Mouse (Mus musculus): ENCODE measurements around the gene Proz. TPM values are rescaled to one million over a fixed set of nuclear protein-coding genes. Genes with fewer than 3 reads are reported as not detected.
A peak's percentile ranks its signal among the peaks of the same experiment; 100 is the strongest.

The Proz gene
- polyA plus RNA-seq (2014; fragmentation: Nextera tagmentation; extraction: Ambion mirVana) = 0.22 and 0.40 TPM in 2 replicates

DNA sequence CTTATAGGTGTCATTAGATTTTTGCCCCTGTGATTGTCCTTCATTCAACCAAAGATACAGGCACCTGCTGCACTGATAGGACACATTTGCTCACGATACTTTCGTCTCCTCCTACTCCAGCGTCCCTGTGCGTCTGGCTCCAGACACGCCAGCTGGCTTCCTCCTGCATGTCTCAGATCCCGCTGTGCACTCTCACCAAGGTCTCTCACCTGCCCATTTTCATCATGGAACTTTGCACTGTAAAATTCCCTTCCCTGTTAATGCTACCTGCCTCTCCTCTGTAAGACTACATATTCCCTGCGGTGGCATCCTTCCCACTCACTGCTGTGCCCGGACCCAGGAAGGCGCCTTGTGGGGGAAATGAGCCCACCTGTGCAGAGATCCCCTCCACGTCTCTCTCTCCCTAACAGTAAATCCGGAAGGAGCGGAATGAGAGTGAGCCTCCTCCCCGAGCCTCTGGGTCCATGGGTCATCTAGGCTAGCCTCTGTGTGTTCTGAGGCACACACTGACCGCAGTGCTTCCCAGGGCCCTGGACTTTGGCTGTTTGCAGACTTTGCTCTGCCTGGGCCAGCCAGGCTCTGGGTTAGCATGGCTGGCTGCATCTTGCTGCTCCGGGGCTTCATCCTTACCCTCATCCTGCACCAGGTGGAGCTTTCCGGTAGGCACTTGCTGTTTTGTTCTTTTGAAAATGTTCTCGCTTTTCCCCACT lies at the start of gene Proz:
Gene Proz, plus strand, starts transcription at position 474 of the 710 bp plus-strand sequence.
- H3K4me1 ChIP-seq (replicated peaks; ENCODE audit: control insufficient read depth, insufficient read depth, low read length) = no peaks in the 10 kb centered on the region

DNA sequence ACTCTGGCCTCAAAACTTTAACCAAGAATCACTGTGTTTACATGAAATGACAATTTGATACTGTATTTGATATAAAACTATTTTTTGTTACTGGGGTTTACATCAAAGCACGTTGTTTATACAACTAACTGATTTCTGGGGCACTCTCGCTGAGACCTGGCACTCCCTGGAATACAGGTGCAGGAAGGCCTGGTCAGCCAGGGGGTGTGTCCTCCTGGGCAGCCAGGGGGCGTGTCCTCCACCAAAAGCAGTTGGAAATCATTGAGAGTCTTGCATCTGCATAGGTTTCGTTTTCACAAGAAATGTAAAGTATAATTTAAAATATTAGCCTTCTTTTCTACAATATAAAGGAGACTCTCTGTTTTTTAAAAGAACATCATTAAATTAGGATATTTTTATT lies 41.2 kb upstream of the Proz start:
- DNase-seq (ENCODE audit: low spot score) (no peak), ATAC-seq (ENCODE audit: low FRiP score) (no peak)
- Histone ChIP-seq H3K27me3 (ENCODE audit: control insufficient read depth, insufficient read depth, low read length) (no peaks in the 10 kb centered on the region), H3K4me3 (ENCODE audit: low read depth, low read length) (no peak overlapping the region), H3K9me3 (ENCODE audit: control insufficient read depth, low read length) (no peaks in the 10 kb centered on the region), H3K4me1 (replicated peaks; ENCODE audit: control insufficient read depth, insufficient read depth, low read length) (no peaks in the 10 kb centered on the region), H3K36me3 (ENCODE audit: control insufficient read depth, insufficient read depth, low read length) (no peaks in the 10 kb centered on the region), H3K27ac (ENCODE audit: low read depth, low read length) (no peak overlapping the region), H3K4me2 (replicated peaks; ENCODE audit: low read depth, low read length) (no peak overlapping the region), H3K9ac (ENCODE audit: low read depth, low read length) (no peak overlapping the region)
- 65% methylated on average over 4 of the region's 4 CpGs for WGBS

More for the DNA sequence above, at the start of gene Proz:
- H3K4me2 ChIP-seq (replicated peaks; ENCODE audit: low read depth, low read length) = no peak within 1 kb of the TSS
- ATAC-seq (ENCODE audit: low FRiP score) (no peak), DNase-seq (ENCODE audit: low spot score) (no peak)
- WGBS = 82% methylated on average over 17 of the region's 17 CpGs
- H3K27ac ChIP-seq (ENCODE audit: low read depth, low read length) = no peak within 1 kb of the TSS
- no peaks in the 10 kb centered on the region for H3K9me3 ChIP-seq (ENCODE audit: control insufficient read depth, low read length)
- H3K4me3 ChIP-seq (ENCODE audit: low read depth, low read length) = no peak within 1 kb of the TSS
- H3K36me3 ChIP-seq (ENCODE audit: control insufficient read depth, insufficient read depth, low read length) = no peaks in the 10 kb centered on the region
- no peak within 1 kb of the TSS for H3K9ac ChIP-seq (ENCODE audit: low read depth, low read length)
- H3K27me3 ChIP-seq (ENCODE audit: control insufficient read depth, insufficient read depth, low read length) = no peaks in the 10 kb centered on the region

DNA sequence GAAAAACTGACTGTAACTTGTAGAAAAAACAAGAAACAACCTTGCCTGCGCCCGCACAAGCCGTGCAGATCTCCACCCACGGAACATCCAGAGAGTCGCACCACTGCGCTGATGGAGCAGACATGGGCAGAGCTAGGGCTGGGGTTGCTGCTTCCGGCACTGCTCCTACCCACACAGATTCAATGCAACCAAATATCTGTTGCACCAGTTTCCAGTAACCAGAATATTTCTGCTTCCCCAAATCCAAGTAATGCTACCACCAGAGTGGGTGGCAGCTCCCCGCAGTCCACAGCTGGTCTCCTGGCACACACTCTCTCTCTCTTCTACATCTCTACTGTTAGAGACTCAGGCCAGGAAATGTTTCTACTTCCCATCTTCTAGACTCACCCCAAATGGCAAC lies 38.9 kb upstream of the Proz start:
- Histone ChIP-seq H3K4me2 (replicated peaks; ENCODE audit: low read depth, low read length) (no peak overlapping the region), H3K27ac (ENCODE audit: low read depth, low read length) (no peak overlapping the region), H3K36me3 (ENCODE audit: control insufficient read depth, insufficient read depth, low read length) (no peaks in the 10 kb centered on the region), H3K4me1 (replicated peaks; ENCODE audit: control insufficient read depth, insufficient read depth, low read length) (no peaks in the 10 kb centered on the region), H3K9me3 (ENCODE audit: control insufficient read depth, low read length) (no peaks in the 10 kb centered on the region), H3K9ac (ENCODE audit: low read depth, low read length) (no peak overlapping the region), H3K27me3 (ENCODE audit: control insufficient read depth, insufficient read depth, low read length) (no peaks in the 10 kb centered on the region), H3K4me3 (ENCODE audit: low read depth, low read length) (no peak overlapping the region)
- DNase-seq (ENCODE audit: low spot score) = no peak
- WGBS = 88% methylated on average over 8 of the region's 8 CpGs
- no peak for ATAC-seq (ENCODE audit: low FRiP score)

DNA sequence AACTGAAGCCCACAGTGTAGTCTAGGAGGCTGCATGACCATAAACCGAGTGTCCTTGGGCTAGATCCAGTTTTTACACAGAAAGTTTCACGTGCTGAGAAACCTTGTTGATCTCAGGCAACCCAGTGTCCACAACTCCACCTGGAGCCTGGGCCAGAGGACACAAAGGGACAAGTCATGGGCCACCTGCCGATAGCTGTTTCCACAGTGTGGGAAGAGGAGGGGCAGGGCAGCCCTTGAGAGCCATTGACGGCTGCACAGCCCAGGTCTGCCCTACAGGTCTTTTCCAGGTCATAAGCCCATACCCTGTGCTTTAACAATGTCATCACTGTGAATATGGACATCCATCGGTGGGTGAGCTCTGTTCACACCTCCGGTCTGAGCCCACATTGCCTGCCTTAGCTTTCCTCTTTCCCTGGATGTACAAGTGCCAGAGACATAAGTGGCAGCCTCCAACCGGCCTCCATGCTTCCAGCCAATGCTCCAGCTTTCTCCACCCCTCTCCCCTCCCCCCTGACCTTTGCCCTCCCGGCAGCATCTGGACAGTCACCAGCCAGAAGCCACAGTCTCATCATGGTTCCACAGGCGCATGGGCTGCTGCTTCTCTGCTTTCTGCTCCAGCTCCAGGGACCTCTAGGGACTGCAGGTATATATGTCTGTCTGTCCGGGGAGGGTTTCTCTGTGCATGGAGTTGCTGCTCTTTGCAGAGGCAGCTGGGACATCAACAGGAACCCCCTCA lies 35.1 kb upstream of the Proz start, which contains the start of gene F7:
Gene F7, plus strand, starts transcription at position 548 of the 738 bp plus-strand sequence.
- Histone ChIP-seq H3K36me3 (ENCODE audit: control insufficient read depth, insufficient read depth, low read length) (no peaks in the 10 kb centered on the region), H3K9me3 (ENCODE audit: control insufficient read depth, low read length) (no peaks in the 10 kb centered on the region), H3K27me3 (ENCODE audit: control insufficient read depth, insufficient read depth, low read length) (no peaks in the 10 kb centered on the region), H3K27ac (ENCODE audit: low read depth, low read length) (no peak within 1 kb of the TSS), H3K9ac (ENCODE audit: low read depth, low read length) (no peak within 1 kb of the TSS), H3K4me1 (replicated peaks; ENCODE audit: control insufficient read depth, insufficient read depth, low read length) (no peaks in the 10 kb centered on the region), H3K4me3 (ENCODE audit: low read depth, low read length) (no peak within 1 kb of the TSS), H3K4me2 (replicated peaks; ENCODE audit: low read depth, low read length) (no peak within 1 kb of the TSS)
- DNase-seq (ENCODE audit: low spot score) (peak; percentile 30), ATAC-seq (ENCODE audit: low FRiP score) (no peak)
- 64% methylated on average over 10 of the region's 10 CpGs for WGBS

DNA sequence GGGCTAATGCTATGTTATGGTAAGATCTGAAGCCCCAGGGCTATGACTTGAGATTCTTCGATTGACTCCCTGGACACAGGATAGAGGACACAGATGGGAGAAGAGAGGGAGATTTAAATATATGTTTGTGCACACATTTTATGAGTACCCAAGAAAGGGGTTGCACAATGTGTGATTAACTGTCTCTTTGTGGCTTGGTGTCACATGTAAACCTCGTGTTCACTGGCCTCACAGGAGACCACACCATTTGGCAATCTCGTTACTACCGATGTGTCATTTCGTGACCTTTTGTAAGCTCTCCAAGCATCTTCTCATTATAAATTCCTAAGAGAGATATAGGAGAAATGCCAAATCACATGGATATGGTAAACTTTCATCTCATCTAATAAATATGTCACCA lies 33.1 kb upstream of the Proz start:
- H3K9me3 ChIP-seq (ENCODE audit: control insufficient read depth, low read length) = no peaks in the 10 kb centered on the region
- no peak overlapping the region for H3K4me3 ChIP-seq (ENCODE audit: low read depth, low read length)
- no peaks in the 10 kb centered on the region for H3K36me3 ChIP-seq (ENCODE audit: control insufficient read depth, insufficient read depth, low read length)
- H3K9ac ChIP-seq (ENCODE audit: low read depth, low read length) = no peak overlapping the region
- DNase-seq (ENCODE audit: low spot score) (no peak), ATAC-seq (ENCODE audit: low FRiP score) (no peak)
- H3K27me3 ChIP-seq (ENCODE audit: control insufficient read depth, insufficient read depth, low read length) = no peaks in the 10 kb centered on the region
- WGBS = 92% methylated on average over 5 of the region's 5 CpGs
- H3K4me2 ChIP-seq (replicated peaks; ENCODE audit: low read depth, low read length) = no peak overlapping the region
- H3K4me1 ChIP-seq (replicated peaks; ENCODE audit: control insufficient read depth, insufficient read depth, low read length) = no peaks in the 10 kb centered on the region
- no peak overlapping the region for H3K27ac ChIP-seq (ENCODE audit: low read depth, low read length)

DNA sequence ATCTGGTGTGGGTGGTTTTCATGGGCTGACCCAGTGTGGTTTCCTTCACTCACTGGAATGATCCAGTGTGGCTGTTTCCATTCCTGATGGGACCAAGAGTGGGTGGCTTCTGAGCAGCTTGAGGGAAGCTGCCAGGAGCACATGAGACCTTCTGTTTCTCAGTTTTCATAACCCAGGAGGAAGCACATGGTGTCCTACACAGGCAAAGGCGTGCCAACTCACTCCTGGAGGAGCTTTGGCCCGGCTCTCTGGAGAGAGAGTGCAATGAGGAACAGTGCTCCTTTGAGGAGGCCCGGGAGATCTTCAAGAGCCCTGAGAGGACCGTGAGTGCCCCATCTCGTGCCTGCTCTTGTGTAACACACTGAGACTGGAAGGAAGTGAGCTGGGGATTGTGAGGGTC lies 32.2 kb upstream of the Proz start:
- H3K4me3 ChIP-seq (ENCODE audit: low read depth, low read length) = no peak overlapping the region
- H3K27ac ChIP-seq (ENCODE audit: low read depth, low read length) = no peak overlapping the region
- no peak overlapping the region for H3K4me2 ChIP-seq (replicated peaks; ENCODE audit: low read depth, low read length)
- 79% methylated on average over 5 of the region's 5 CpGs for WGBS
- no peaks in the 10 kb centered on the region for H3K36me3 ChIP-seq (ENCODE audit: control insufficient read depth, insufficient read depth, low read length)
- H3K9me3 ChIP-seq (ENCODE audit: control insufficient read depth, low read length) = no peaks in the 10 kb centered on the region
- H3K4me1 ChIP-seq (replicated peaks; ENCODE audit: control insufficient read depth, insufficient read depth, low read length) = no peaks in the 10 kb centered on the region
- ATAC-seq (ENCODE audit: low FRiP score) (no peak), DNase-seq (ENCODE audit: low spot score) (no peak)
- H3K27me3 ChIP-seq (ENCODE audit: control insufficient read depth, insufficient read depth, low read length) = no peaks in the 10 kb centered on the region
- H3K9ac ChIP-seq (ENCODE audit: low read depth, low read length) = no peak overlapping the region

DNA sequence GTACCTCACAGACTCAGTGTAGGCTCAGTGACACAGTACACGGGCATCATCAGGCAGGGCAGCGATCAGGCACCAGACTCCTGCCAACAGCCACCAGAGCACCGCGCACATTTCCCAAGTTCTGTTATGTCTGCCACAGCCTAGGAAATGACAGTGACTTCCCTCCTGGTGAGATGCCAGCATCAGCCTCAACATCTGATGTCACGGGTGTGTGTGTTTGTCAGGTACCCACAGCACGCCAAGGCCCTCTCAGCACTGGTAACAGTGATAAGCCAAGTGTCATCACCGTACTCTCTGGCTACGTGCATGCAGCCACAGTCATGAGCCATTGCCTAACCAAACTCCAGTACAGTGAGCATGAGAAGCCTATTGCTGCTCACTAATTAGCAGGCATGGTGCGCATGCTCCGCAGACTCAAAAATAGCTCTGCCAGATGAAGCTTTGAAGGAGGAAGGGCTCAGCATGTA lies 24.3 kb upstream of the Proz start:
- Histone ChIP-seq H3K4me2 (replicated peaks; ENCODE audit: low read depth, low read length) (no peak overlapping the region), H3K4me1 (replicated peaks; ENCODE audit: control insufficient read depth, insufficient read depth, low read length) (no peaks in the 10 kb centered on the region), H3K4me3 (ENCODE audit: low read depth, low read length) (no peak overlapping the region), H3K27ac (ENCODE audit: low read depth, low read length) (no peak overlapping the region), H3K27me3 (ENCODE audit: control insufficient read depth, insufficient read depth, low read length) (no peaks in the 10 kb centered on the region), H3K9me3 (ENCODE audit: control insufficient read depth, low read length) (no peaks in the 10 kb centered on the region), H3K36me3 (ENCODE audit: control insufficient read depth, insufficient read depth, low read length) (no peaks in the 10 kb centered on the region), H3K9ac (ENCODE audit: low read depth, low read length) (no peak overlapping the region)
- no peak for ATAC-seq (ENCODE audit: low FRiP score)
- DNase-seq (ENCODE audit: low spot score) = no peak
- WGBS = 88% methylated on average over 10 of the region's 10 CpGs

DNA sequence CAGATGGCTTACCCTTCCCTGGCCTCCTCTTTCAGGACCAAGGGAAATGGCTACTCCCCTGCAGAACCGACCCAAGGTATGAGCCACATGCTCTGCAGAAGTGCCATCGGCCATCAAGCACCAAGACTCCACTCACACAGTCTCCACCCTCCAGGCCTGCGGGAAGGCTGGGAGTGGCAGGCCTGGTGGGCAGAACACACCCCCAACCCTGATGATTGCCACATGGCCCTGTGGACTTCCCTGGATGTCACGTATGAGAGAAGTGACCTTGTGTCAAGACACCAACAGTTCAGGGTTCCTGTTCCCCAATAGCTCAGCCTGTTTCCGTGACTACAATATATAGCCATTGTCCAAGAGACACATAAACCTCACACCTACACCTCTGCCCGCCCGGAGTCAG lies 23.7 kb upstream of the Proz start, which contains the start of gene F10:
Gene F10, plus strand, starts transcription at position 294 of the 400 bp plus-strand sequence.
- no peak for ATAC-seq (ENCODE audit: low FRiP score)
- H3K4me3 ChIP-seq (ENCODE audit: low read depth, low read length) = no peak within 1 kb of the TSS

More for the DNA sequence above, 23.7 kb upstream of the Proz start, which contains the start of gene F10:
- Histone ChIP-seq H3K27ac (ENCODE audit: low read depth, low read length) (no peak within 1 kb of the TSS), H3K27me3 (ENCODE audit: control insufficient read depth, insufficient read depth, low read length) (no peaks in the 10 kb centered on the region), H3K36me3 (ENCODE audit: control insufficient read depth, insufficient read depth, low read length) (no peaks in the 10 kb centered on the region), H3K4me2 (replicated peaks; ENCODE audit: low read depth, low read length) (no peak within 1 kb of the TSS), H3K9ac (ENCODE audit: low read depth, low read length) (no peak within 1 kb of the TSS), H3K9me3 (ENCODE audit: control insufficient read depth, low read length) (no peaks in the 10 kb centered on the region), H3K4me1 (replicated peaks; ENCODE audit: control insufficient read depth, insufficient read depth, low read length) (no peaks in the 10 kb centered on the region)
- 68% methylated on average over 7 of the region's 7 CpGs for WGBS
- no peak for DNase-seq (ENCODE audit: low spot score)

All from hindbrain, embryonic 11.5 days (tissue).